Mouse (Mus musculus) embryonic facial prominence, embryonic 11.5 days (tissue): ENCODE measurements around the gene Cars. TPM values are rescaled to one million over a fixed set of nuclear protein-coding genes. Genes with fewer than 3 reads are reported as not detected.
A peak's percentile ranks its signal among the peaks of the same experiment; 100 is the strongest.

Source experiments
- ATAC-seq: fragments of 200-750 bp; cut with Nextera tagmentation; replicated peaks from 2 replicates; pipeline ENCODE4 v1.8.0; 2017; ENCODE audit warnings: low read depth; ENCODE audit not compliant: insufficient number of reproducible peaks, low FRiP score, low TSS enrichment
- DNase-seq: peaks from one replicate; pipeline ENCODE4 v3.0.0-alpha.2; 2015; ENCODE audit warnings: low spot score
- H3K27ac ChIP-seq: fragments of 300-500 bp; sonication (generic); replicated peaks from 2 replicates; pipeline ENCODE4 v1.5.1; 2014; ENCODE audit warnings: mild to moderate bottlenecking, low read depth, low read length, control low read depth
- H3K27me3 ChIP-seq: fragments of 300-500 bp; sonication (generic); 2 replicates; pipeline ENCODE4 v1.6.1; 2014; ENCODE audit warnings: mild to moderate bottlenecking, low read length, moderate library complexity, mixed read lengths; ENCODE audit not compliant: control insufficient read depth, insufficient read depth
- H3K36me3 ChIP-seq: fragments of 300-500 bp; sonication (generic); replicated peaks from 2 replicates; pipeline ENCODE4 v1.6.1; 2014; ENCODE audit warnings: low read depth, mild to moderate bottlenecking, low read length, moderate library complexity, mixed read lengths; ENCODE audit not compliant: control insufficient read depth, insufficient read depth
- H3K4me1 ChIP-seq: fragments of 300-500 bp; sonication (generic); 2 replicates; pipeline ENCODE4 v1.6.1; 2014; ENCODE audit warnings: low read length, mixed read lengths; ENCODE audit not compliant: control insufficient read depth, insufficient read depth
- H3K4me2 ChIP-seq: fragments of 300-500 bp; sonication (generic); 2 replicates; pipeline ENCODE4 v1.6.1; 2014; ENCODE audit warnings: low read depth, mild to moderate bottlenecking, control low read depth, low read length, moderate library complexity
- H3K4me3 ChIP-seq: fragments of 300-500 bp; sonication (generic); 2 replicates; pipeline ENCODE4 v1.5.1; 2014; ENCODE audit warnings: low read depth, low read length, control low read depth
- H3K9ac ChIP-seq: fragments of 300-500 bp; sonication (generic); replicated peaks from 2 replicates; pipeline ENCODE4 v1.6.1; 2014; ENCODE audit warnings: mild to moderate bottlenecking, control low read depth, low read length
- H3K9me3 ChIP-seq: fragments of 300-500 bp; sonication (generic); replicated peaks from 2 replicates; pipeline ENCODE4 v1.6.1; 2016; ENCODE audit warnings: mild to moderate bottlenecking, low read length, inconsistent platforms, mixed read lengths; ENCODE audit not compliant: control insufficient read depth
- WGBS: fragments of 180-500 bp; shearing (Covaris S2); extraction: QIAGEN DNeasy Blood & Tissue Kit; methylation state at CpG from one replicate; pipeline ENCODE4 v1.1.7; 2014; 5-methylcytosine and 5-hydroxymethylcytosine counted together
- polyA plus RNA-seq: library from polyadenylated mRNA; unstranded; fragments of >200 nt; fragmentation: Nextera tagmentation; extraction: Ambion mirVana; gene quantifications from 2 replicates; pipeline ENCODE4 v1.2.1, GENCODE M21; 2014

Gene Cars
- polyA plus RNA-seq, 1 experiment from 2014 or later = 55.9 TPM

DNA sequence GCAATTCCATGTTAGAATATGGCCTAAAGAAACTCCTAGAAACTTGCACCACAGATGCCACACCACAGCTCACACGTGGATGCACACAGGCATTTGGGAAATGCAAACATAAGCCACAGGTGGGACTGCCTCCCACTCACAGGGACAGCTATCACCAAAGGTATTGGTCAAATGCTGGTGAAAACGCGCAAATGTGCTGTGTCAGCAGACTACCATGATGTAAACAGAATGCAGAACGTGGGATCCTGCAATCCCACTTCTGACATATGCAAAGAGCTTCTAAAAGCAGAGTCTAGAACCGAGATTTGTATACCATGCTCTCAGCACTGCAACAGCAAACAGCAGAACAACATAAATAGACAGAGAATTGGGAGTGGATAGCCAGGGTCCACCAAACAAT lies 16.9 kb downstream of the Cars start:
- no peaks in the 10 kb centered on the region; the same call in 1 of the 2 replicates for H3K36me3 ChIP-seq
- H3K4me2 ChIP-seq = no peak overlapping the region
- DNase-seq (no peak), ATAC-seq (no peak)
- H3K27ac ChIP-seq = no peak overlapping the region
- 90% methylated on average over 5 of the region's 5 CpGs for WGBS
- H3K4me3 ChIP-seq = no peak overlapping the region
- H3K27me3 ChIP-seq = no peaks in the 10 kb centered on the region
- H3K4me1 ChIP-seq = no peaks in the 10 kb centered on the region
- H3K9ac ChIP-seq = no peak overlapping the region
- H3K9me3 ChIP-seq = no peaks in the 10 kb centered on the region

- Histone ChIP-seq H3K4me2 (no peak overlapping the region), H3K27me3 (no peaks in the 10 kb centered on the region), H3K9me3 (no peaks in the 10 kb centered on the region), H3K27ac (no peak overlapping the region), H3K4me1 (no peaks in the 10 kb centered on the region), H3K4me3 (no peak overlapping the region), H3K9ac (no peak overlapping the region), H3K36me3 (no peaks in the 10 kb centered on the region; the same call in 1 of the 2 replicates)
- 95% methylated on average over 11 of the region's 11 CpGs for WGBS
- no peak for DNase-seq
- ATAC-seq = no peak
These were observed 24.1 kb downstream of the Cars start for GRCm38 (mm10) chr7:143575751-143576150.

- ATAC-seq (no peak), DNase-seq (no peak)
- no peak overlapping the region for H3K4me3 ChIP-seq
- H3K4me2 ChIP-seq = no peak overlapping the region
- no peaks in the 10 kb centered on the region for H3K4me1 ChIP-seq
- 91% methylated on average over 3 of the region's 3 CpGs for WGBS
- H3K27ac ChIP-seq = no peak overlapping the region
- no peaks in the 10 kb centered on the region for H3K27me3 ChIP-seq
- no peak overlapping the region for H3K9ac ChIP-seq
- peaks cover 19% of the 10 kb centered on the region for H3K36me3 ChIP-seq
- no peaks in the 10 kb centered on the region for H3K9me3 ChIP-seq
These were observed 34.2 kb downstream of the Cars start for GRCm38 (mm10) chr7:143565648-143566039.

- Histone ChIP-seq H3K36me3 (peaks cover 14% of the 10 kb centered on the region), H3K4me3 (no peak overlapping the region), H3K27me3 (no peaks in the 10 kb centered on the region), H3K27ac (no peak overlapping the region), H3K9ac (no peak overlapping the region), H3K4me1 (no peaks in the 10 kb centered on the region), H3K4me2 (no peak overlapping the region), H3K9me3 (no peaks in the 10 kb centered on the region)
- whole genome bisulfite sequencing = 96% methylated on average over 6 of the region's 6 CpGs
- ATAC-seq = no peak
- no peak for DNase-seq
These were observed 34.8 kb downstream of the Cars start for GRCm38 (mm10) chr7:143565015-143565647.

DNA sequence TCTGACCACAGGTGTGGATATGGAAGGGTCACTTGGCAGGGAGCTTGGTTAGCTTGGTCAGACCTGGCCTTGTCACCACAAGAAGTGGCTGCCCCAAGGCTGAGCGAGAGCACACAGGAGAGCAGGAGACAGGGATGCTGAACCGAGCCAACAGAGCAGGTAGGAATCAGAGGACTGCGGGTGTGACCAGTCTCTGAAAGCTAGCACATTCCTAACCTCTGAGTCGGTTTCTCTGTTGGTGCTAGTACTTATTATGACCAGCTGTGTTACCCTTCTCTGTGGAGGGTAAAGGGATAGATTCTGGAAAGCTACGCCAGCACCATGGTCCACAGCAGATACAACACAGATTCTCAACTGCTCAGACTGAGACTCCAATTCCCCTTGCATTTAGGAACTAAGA lies 36.1 kb downstream of the Cars start:
- ATAC-seq (no peak), DNase-seq (no peak)
- Histone ChIP-seq H3K4me3 (no peak overlapping the region), H3K9ac (no peak overlapping the region), H3K9me3 (no peaks in the 10 kb centered on the region), H3K4me2 (no peak overlapping the region), H3K27ac (no peak overlapping the region), H3K36me3 (peaks cover 10% of the 10 kb centered on the region), H3K27me3 (no peaks in the 10 kb centered on the region), H3K4me1 (no peaks in the 10 kb centered on the region)
- 88% methylated on average over 5 of the region's 5 CpGs for WGBS

GRCm38 (mm10) chr7:143557616-143558015 lies 42.3 kb downstream of the Cars start:
- no peak overlapping the region for H3K9ac ChIP-seq
- H3K27me3 ChIP-seq = no peaks in the 10 kb centered on the region
- H3K4me2 ChIP-seq = no peak overlapping the region
- peaks cover 2% of the 10 kb centered on the region; the same call in 1 of the 2 replicates for H3K36me3 ChIP-seq
- H3K9me3 ChIP-seq = no peaks in the 10 kb centered on the region
- no peaks in the 10 kb centered on the region for H3K4me1 ChIP-seq
- H3K27ac ChIP-seq = no peak overlapping the region
- 93% methylated on average over 7 of the region's 7 CpGs for WGBS
- no peak for ATAC-seq
- no peak overlapping the region for H3K4me3 ChIP-seq
- DNase-seq = no peak

DNA sequence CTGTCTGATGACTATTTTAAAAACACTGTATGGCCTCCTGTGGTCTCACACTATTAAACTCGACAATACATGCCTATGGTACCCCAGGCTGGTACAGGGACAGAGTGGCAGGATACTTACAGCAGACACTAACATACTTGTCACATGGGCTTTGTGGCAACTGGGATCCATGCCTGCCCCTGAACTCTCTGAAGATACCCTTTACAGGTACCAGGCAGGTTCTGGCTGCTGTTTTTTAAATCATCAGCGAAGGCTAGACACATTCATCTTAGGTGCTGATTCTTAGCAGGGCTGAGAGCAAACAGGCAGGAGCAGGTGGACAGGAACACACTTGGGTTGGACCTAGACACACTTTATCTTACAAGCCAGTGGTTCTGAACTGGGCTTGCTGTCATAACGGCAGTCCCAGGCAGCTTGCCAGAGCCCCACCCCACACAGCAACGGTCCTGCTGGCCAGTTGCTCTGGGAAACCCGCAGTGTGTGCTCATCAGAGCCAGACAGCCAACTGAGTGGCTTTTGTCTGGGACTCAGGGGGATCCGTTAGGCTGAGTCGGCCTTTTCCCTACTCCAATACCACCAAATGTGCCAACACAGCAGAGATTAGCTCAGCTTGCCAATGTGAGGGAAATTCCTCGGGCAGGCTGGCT lies 42.8 kb downstream of the Cars start:
- H3K4me1 ChIP-seq = no peaks in the 10 kb centered on the region
- no peak for DNase-seq
- H3K36me3 ChIP-seq = peaks cover 2% of the 10 kb centered on the region; the same call in 1 of the 2 replicates
- no peaks in the 10 kb centered on the region for H3K27me3 ChIP-seq
- H3K4me2 ChIP-seq = no peak overlapping the region
- no peak overlapping the region for H3K27ac ChIP-seq
- no peaks in the 10 kb centered on the region for H3K9me3 ChIP-seq
- no peak; the same call in 1 of the 2 replicates for ATAC-seq
- H3K4me3 ChIP-seq = no peak overlapping the region
- no peak overlapping the region for H3K9ac ChIP-seq
- 85% methylated on average over 8 of the region's 8 CpGs for WGBS

DNA sequence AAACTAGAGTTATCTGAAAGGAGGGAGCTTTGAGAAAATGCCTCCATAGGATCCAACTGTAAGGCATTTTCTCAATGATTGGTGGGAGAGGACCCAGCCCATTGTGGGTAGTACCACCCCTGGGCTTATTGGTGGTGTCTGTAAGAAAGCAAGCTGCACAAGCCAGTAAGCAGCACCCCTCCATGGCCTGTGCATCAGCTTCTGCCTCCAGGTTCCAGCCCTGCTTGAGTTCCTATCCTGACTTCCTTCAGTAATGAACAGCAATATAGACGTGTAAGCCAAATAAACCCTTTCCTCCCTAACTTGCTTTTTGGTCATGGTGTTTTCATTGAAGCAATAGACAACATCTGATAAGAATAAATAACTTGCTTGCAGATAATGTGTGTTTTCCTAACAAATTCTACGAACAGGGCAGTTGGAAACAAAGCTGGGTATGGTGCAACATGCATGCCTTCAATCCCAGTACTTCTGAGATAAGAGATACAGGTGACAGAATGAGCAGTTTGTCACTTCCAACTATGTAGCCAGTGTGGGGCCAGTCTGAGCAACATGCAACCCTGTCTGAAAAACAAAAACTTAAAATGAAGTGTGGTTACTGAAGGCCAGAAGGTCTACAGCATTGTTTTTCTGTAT lies 50.2 kb downstream of the Cars start:
- H3K4me1 ChIP-seq = no peaks in the 10 kb centered on the region
- peak overlapping the region; percentile 95 for H3K4me3 ChIP-seq
- H3K4me2 ChIP-seq = peak overlapping the region; percentile 45
- no peaks in the 10 kb centered on the region for H3K36me3 ChIP-seq
- DNase-seq (no peak), ATAC-seq (no peak)
- no peaks in the 10 kb centered on the region for H3K9me3 ChIP-seq
- no peaks in the 10 kb centered on the region for H3K27me3 ChIP-seq
- H3K9ac ChIP-seq = peak overlapping the region; percentile 61
- 40% methylated on average over 2 of the region's 2 CpGs for WGBS
- peak overlapping the region; percentile 8; the same call in 1 of the 2 replicates for H3K27ac ChIP-seq
